Mouse (Mus musculus) lung, adult 18-20 months (tissue): ENCODE measurements around the gene Gadl1.
A peak's percentile ranks its signal among the peaks of the same experiment; 100 is the strongest.

ENCODE experiments used
- DNase-seq, 2 experiments: peaks; one replicate each; pipeline ENCODE4 v3.0.0; 2022; ENCODE audit warnings: mixed read lengths in 2 of 2

Gene Gadl1

GRCm38 (mm10) chr9:116090296-116090695, 181.0 kb downstream of the Gadl1 start:
- DNase-seq, result no peak

- peak in 1 of 2 experiments; percentile 42 for DNase-seq
Measured at GRCm38 (mm10) chr9:116091101-116091841, 182.0 kb downstream of the Gadl1 start.

DNA sequence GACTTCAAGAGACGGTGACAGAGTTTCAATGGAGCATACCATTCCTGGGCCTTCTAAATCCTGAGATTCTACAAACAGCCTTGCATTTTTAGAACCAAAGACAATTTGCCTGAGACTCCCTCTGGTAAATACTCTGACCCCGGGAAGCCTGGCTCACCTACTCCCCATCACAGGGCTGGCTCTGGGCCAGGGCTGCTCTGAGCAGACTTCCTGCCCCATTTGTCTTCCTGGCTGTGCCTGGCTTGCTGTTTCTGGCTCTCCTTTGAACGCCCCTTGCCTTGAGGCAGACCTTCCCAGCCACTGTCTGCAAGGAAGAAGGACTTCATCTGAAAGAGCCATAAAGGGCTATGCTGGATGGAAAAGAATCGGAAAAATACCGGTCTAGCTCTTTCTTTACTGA, 182.7 kb downstream of the Gadl1 start:
- DNase-seq, result peak; percentile 38 to 39

DNA sequence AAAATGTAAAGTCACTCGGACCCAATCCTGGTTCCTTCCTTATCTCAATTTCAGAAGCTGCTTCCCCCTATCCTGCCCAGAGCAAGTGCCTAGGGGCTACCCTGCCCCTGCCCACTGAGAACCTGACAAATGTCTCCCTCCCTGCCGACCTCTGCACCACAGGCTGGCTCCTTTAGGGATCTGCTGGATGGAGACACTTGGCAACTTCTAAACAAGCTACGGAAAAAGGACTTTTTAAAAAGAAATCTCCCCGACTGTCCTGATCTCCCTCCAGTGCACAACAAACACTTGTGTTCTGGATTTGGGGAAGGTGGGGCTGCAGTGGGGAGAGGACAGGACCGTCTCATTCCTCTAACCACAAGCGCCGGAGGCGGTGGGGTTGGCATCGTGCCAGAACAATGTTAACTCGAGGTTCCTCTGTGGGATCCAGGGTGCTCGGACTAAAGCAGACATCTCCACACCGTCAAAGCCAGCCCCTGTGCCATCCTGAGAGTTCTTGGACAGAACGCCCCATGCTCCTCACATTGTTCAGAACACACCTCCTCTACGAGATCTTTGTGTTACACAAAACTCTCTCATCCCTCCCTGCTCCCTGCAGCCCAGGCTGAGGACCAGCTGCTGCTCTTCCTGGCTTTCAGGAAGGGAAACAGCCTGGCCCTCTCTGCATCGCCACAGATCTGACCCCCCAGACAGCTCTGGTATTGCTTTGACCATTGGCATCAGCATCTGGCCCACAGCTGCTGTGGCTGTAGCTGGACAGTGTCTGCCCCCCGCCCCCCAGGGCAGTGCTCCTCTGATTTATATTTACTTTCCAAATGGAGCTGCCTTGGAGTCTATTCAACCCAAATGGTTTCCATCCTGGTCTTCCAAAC, 189.7 kb downstream of the Gadl1 start:
- DNase-seq, result peak; percentile 54 to 62

DNA sequence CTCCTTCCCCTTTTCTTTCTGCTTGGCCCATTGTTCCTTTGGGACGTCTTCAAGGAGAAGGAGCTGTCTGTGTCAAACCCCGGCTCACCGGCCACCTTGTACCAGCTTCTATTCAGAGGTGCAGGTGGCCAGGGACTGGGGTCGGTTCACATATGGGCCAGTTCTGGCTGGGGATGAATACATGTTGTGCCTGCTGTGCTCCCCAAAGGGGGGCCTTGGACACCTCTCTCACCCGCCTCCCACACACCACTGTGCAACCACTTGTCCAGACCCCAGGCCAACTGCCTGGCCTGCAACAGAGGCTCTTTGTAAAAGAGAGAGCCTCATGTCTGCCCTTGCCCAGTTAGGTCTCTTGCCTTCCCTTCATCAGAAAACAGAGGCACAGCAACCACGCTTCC, 190.3 kb downstream of the Gadl1 start:
- DNase-seq, result no peak

DNA sequence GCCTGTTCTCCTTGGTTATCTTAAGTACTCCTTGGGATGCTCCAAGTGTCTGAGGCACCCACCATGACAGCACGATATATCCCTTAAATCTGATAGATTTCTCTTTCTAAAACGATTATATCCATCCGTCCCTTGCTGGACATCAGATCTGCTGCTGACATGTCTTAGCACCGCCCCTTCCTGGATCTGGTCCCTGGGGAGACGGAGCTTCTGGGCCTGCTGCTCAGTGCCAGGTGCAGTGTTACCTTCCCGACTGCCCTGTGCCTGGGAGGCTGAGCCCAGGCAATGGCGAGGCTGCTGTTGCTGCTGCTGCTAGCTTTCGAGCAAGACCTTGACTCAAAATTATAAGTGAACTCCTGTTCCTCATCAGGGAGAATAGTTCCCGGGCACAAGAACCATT, 190.8 kb downstream of the Gadl1 start:
- DNase-seq, result no peak

DNA sequence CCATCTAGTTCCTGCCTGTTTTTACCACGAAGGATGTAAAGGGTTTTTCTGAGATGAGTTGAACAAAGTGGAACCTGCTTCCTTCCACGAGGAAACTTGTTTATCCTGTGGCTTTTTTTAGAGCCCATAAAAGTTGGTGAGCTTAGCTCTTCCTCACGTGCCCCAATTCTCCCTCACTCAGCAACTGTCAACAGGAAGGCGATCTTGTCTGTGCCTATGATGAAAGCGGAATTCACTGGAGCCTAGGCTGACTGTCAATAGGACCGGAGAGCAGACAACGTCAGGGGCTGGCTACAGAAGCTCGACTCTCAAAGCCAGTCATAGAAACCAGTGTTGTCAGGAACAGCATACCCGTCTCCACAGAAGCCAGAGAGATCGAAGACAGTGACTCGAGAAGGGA, 192.6 kb downstream of the Gadl1 start:
- DNase-seq, result no peak

- peak in 1 of 2 experiments; percentile 19 for DNase-seq
Measured at GRCm38 (mm10) chr9:116104770-116105169, 195.5 kb downstream of the Gadl1 start.

- DNase-seq, result no peak
Measured at GRCm38 (mm10) chr9:116108729-116109128, 199.5 kb downstream of the Gadl1 start.

GRCm38 (mm10) chr9:116111149-116111970, 202.1 kb downstream of the Gadl1 start:
- no peak for DNase-seq

GRCm38 (mm10) chr9:116114339-116114738, 205.1 kb downstream of the Gadl1 start:
- DNase-seq, result peak; percentile 43 to 58

GRCm38 (mm10) chr9:116115875-116116274, 206.6 kb downstream of the Gadl1 start:
- no peak for DNase-seq

- no peak for DNase-seq
Measured at GRCm38 (mm10) chr9:116118332-116118872, 209.1 kb downstream of the Gadl1 start.

GRCm38 (mm10) chr9:116119990-116120389, 210.7 kb downstream of the Gadl1 start:
- DNase-seq, result no peak

DNA sequence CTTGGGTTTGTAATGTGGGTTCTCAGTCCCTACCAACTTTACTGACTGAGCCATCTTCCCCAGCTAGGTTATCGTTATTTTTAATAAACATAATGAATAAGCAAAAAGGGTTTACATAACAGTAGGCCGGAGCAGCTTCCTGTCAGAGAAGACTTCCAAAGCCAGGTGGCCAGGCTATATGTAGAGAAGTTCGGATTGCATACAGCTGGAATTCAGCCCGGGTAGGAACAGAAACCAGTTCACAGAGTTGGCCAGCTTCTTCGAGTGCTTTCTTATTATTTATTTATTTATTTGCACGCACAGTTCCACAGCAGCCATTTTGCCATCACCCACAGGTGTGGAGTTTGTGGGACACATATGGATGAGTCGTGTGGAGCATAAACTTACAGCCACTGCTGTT, 212.2 kb downstream of the Gadl1 start:
- DNase-seq, result no peak

DNA sequence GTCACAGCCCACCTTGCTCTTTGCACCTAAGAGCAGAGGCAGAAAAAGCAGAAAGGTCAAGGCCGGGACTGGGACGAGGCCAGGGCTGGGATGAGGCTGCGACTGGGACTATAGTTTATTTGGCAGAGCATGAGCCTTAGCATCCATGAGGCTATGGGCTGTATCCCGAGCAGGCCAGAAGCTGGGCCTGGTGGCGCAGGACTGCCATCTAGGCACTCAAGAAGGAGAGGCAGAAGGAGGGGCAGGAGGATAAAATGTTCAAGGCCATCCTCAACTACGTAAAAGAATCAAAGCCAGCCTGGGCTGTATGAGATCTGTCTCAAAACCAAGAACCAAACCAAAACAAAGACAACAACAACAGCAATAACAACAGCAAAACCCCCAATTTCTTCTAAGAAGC, 213.3 kb downstream of the Gadl1 start:
- no peak for DNase-seq

- no peak for DNase-seq
Measured at GRCm38 (mm10) chr9:116122969-116123589, 213.8 kb downstream of the Gadl1 start.
